8 mouse cellular contexts compared by ENCODE assay signal in genomic region chr19:10304810-10305544, GRCm38 (mm10). TPM values are rescaled to one million over a fixed set of nuclear protein-coding genes. Genes with fewer than 3 reads are reported as not detected.
DNase-seq lines count a peak whose midpoint lies in the region; ATAC-seq and TF ChIP-seq lines count a peak whose summit lies in the region.

Gene Dagla, minus strand, starts transcription at chr19:10304877.

- peak; percentile 69 for DNase-seq in adipocyte (ENCODE audit: low spot score)
- DNase-seq in cerebellum, postnatal 14 days: peak; percentile 89 to 93
- DNase-seq in gastrocnemius, adult 8-10 months (ENCODE audit: low spot score in 2 of 2): peak; percentile 59 to 64
- peak; percentile 88 for DNase-seq in hindbrain, postnatal 0 days (ENCODE audit: low spot score)
- peak; percentile 87 to 90 for DNase-seq in left cerebral cortex, postnatal 36 days (ENCODE audit: low spot score in 2 of 2)
- DNase-seq in mesoderm, embryonic 11.5 days (ENCODE audit: low read depth, low spot score): peak; percentile 83
- DNase-seq in right cerebral cortex, postnatal 25 days: peak; percentile 90

- peak; percentile 87 for ATAC-seq in hindbrain, postnatal 0 days
- no peak for ATAC-seq in activated CD4-positive, CD25-positive, alpha-beta regulatory T cell, adult 4 months

- 8% methylated on average over 51 of the region's 56 CpGs for WGBS in hindbrain, postnatal 0 days

- intact Hi-C loops in left cerebral cortex, postnatal 36 days (cut with DNase I): loop anchor here (2.0 kb wide), 2 partner anchors 14 to 38 kb away; no protein-coding TSS in a partner anchor

- no peaks in the 10 kb centered on the region for H3K9me3 ChIP-seq in hindbrain, postnatal 0 days (ENCODE audit: low read length)

- H3K4me2 ChIP-seq in hindbrain, postnatal 0 days (ENCODE audit: low read depth, low read length): peak within 1 kb of the TSS; percentile 69

- H3K27me3 ChIP-seq in hindbrain, postnatal 0 days (ENCODE audit: insufficient read depth, low read length): no peaks in the 10 kb centered on the region

- H3K27ac ChIP-seq in hindbrain, postnatal 0 days: no peak within 1 kb of the TSS

- peak within 1 kb of the TSS; percentile 60 for H3K4me3 ChIP-seq in hindbrain, postnatal 0 days (ENCODE audit: low read length)

- TF ChIP-seq CTCF in hindbrain, postnatal 0 days (IDR thresholded peaks at IDR 0.05; ENCODE audit: low read depth): peak; percentile 68

- H3K4me1 ChIP-seq in hindbrain, postnatal 0 days (ENCODE audit: insufficient read depth, low read length): peaks cover 14% of the 10 kb centered on the region

- no peaks in the 10 kb centered on the region for H3K36me3 ChIP-seq in hindbrain, postnatal 0 days (ENCODE audit: insufficient read depth, low read length)

- H3K9ac ChIP-seq in hindbrain, postnatal 0 days (replicated peaks; ENCODE audit: low read length): peak within 1 kb of the TSS; percentile 67

RNA-seq across cellular contexts. Expression of gene Dagla, which starts in this region (rescaled TPM):
- 10 to 100 TPM in 1 of 4 experiments, 1 to 10 TPM in 3; 7.9 to 10.7 (median 8.8) TPM for total RNA-seq in gastrocnemius, adult 8-10 months (2022)
- total RNA-seq in hindbrain, postnatal 0 days (2014; rRNA removed): 33.7 and 35.0 TPM in 2 replicates
- polyA plus RNA-seq in hindbrain, postnatal 0 days (2015; fragmentation: Nextera tagmentation; extraction: Ambion mirVana): 9.0 and 10.9 TPM in 2 replicates
- total RNA-seq in left cerebral cortex, postnatal 36 days (2021): 10 to 100 TPM; 92.4 to 94.3 TPM
- polyA plus RNA-seq in activated CD4-positive, CD25-positive, alpha-beta regulatory T cell, adult 4 months (2017; shearing (Covaris generic)): under 1 TPM in 1 of 2 experiments, not detected in 1; 0.20 TPM
